Comparison of ENCODE assay signal across 9 mouse cellular contexts in the genomic region with DNA sequence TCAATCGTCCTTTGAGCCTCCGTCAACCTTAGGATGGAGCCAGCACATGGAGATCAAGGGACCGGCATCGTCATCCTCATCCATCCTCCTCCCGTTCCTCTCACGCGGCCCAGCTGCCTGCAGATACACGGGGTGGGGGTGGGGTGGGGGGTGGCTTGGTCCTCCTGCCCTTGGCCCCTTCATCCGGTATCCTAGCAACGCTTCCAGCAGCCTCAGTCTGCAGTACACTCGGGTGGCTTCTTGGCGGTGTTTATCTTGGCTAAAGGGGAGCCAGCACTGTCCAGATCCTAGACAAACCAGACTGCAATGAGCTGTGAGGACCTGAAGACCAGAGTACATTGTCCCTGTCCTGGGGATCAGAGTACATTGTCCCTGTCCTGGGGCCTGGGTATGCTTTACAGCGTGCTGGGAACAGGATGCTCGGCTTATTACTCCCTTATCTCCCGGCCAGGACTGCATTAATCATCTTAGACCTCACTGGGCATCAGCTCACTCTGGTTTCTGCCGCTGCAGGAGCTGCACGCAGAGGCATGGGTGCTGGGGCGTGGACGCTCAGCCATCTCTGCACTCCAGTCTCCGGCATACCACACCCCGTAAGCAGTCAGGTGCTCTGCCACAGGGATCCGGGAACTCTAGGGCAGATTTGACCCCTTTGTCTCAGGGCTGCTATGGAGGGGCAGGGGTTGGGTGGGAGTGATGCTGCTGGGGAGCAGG.
DNase-seq lines count a peak whose midpoint lies in the region; ATAC-seq and TF ChIP-seq lines count a peak whose summit lies in the region.
"Had no signal": no experiment of that assay in that cellular context is flagged by ENCODE, and none has a peak within 500 bp of the region (broad histone marks: within the 10 kb centered on the region; RNA-seq: fewer than 3 reads in every experiment).

No protein-coding gene starts in this region.

- no peak for TF ChIP-seq CTCF in forebrain, postnatal 0 days (IDR thresholded peaks at IDR 0.05; ENCODE audit: low read depth)

- no peaks in the 10 kb centered on the region for H3K27me3 ChIP-seq in forebrain, postnatal 0 days (ENCODE audit: insufficient read depth, low read length)
- H3K27me3 ChIP-seq in midbrain, embryonic 11.5 days (ENCODE audit: control insufficient read depth, insufficient read depth, low read length) = no peaks in the 10 kb centered on the region
- no peaks in the 10 kb centered on the region for H3K27me3 ChIP-seq in liver, embryonic 12.5 days (replicated peaks)
- H3K27me3 ChIP-seq: liver, embryonic 13.5 days had no signal

- 25% methylated on average over 22 of the region's 22 CpGs for whole genome bisulfite sequencing in forebrain, postnatal 0 days
- 17% methylated on average over 22 of the region's 22 CpGs for WGBS in midbrain, embryonic 11.5 days
- WGBS in liver, embryonic 12.5 days (ENCODE audit: insufficient replicate concordance) = 52% methylated on average over 22 of the region's 22 CpGs

- no peaks in the 10 kb centered on the region for H3K36me3 ChIP-seq in forebrain, postnatal 0 days (ENCODE audit: insufficient read depth)
- no peaks in the 10 kb centered on the region for H3K36me3 ChIP-seq in midbrain, embryonic 11.5 days (ENCODE audit: control insufficient read depth, insufficient read depth, low read length)
- H3K36me3 ChIP-seq in liver, embryonic 12.5 days = no peaks in the 10 kb centered on the region
- H3K36me3 ChIP-seq: liver, embryonic 13.5 days had no signal

- no peak overlapping the region for H3K4me3 ChIP-seq in forebrain, postnatal 0 days (ENCODE audit: low read depth, low read length)
- H3K4me3 ChIP-seq in midbrain, embryonic 11.5 days (ENCODE audit: low read depth, low read length) = no peak overlapping the region
- no peak overlapping the region for H3K4me3 ChIP-seq in liver, embryonic 12.5 days
- H3K4me3 ChIP-seq: liver, embryonic 13.5 days had no signal

- H3K9me3 ChIP-seq in forebrain, postnatal 0 days (ENCODE audit: low read length) = no peaks in the 10 kb centered on the region
- peaks cover 3% of the 10 kb centered on the region; the same call in 1 of the 2 replicates for H3K9me3 ChIP-seq in midbrain, embryonic 11.5 days (ENCODE audit: control insufficient read depth, low read length)
- peaks cover 12% of the 10 kb centered on the region for H3K9me3 ChIP-seq in liver, embryonic 12.5 days (replicated peaks)

- DNase-seq in adrenal gland, adult 2 months = peak; percentile 4
- no peak for DNase-seq in adrenal gland, postnatal 4 days (ENCODE audit: low spot score in 2 of 2)
- DNase-seq in adrenal gland, postnatal 14 days = peak; percentile 15
- DNase-seq in forebrain, postnatal 0 days = peak; percentile 56
- peak; percentile 95 for DNase-seq in midbrain, embryonic 11.5 days (ENCODE audit: low spot score, missing footprints)
- DNase-seq in thymus, postnatal 4 days = no peak
- no peak for DNase-seq in lung, adult 18-20 months
- DNase-seq: liver, embryonic 13.5 days had no signal

- peak; percentile 90 for ATAC-seq in forebrain, postnatal 0 days
- peak; percentile 91 for ATAC-seq in midbrain, embryonic 11.5 days (ENCODE audit: low FRiP score)
- no peak for ATAC-seq in liver, embryonic 12.5 days

- no peaks in the 10 kb centered on the region; the same call in 1 of the 2 replicates for H3K4me1 ChIP-seq in forebrain, postnatal 0 days (ENCODE audit: insufficient read depth)
- peaks cover 32% of the 10 kb centered on the region for H3K4me1 ChIP-seq in midbrain, embryonic 11.5 days (ENCODE audit: control insufficient read depth, insufficient read depth, low read length)
- no peaks in the 10 kb centered on the region for H3K4me1 ChIP-seq in liver, embryonic 12.5 days
- H3K4me1 ChIP-seq: liver, embryonic 13.5 days had no signal

- peak overlapping the region; percentile 40; the same call in 1 of the 2 replicates for H3K27ac ChIP-seq in forebrain, postnatal 0 days (ENCODE audit: low read depth, low read length)
- H3K27ac ChIP-seq in midbrain, embryonic 11.5 days (ENCODE audit: low read depth, low read length) = peak overlapping the region; percentile 82
- H3K27ac ChIP-seq in liver, embryonic 12.5 days = no peak overlapping the region
- H3K27ac ChIP-seq: liver, embryonic 13.5 days had no signal

- peak overlapping the region; percentile 13; the same call in 1 of the 2 replicates for H3K4me2 ChIP-seq in forebrain, postnatal 0 days (ENCODE audit: low read depth)
- H3K4me2 ChIP-seq in midbrain, embryonic 11.5 days = peak overlapping the region; percentile 32
- no peak overlapping the region for H3K4me2 ChIP-seq in liver, embryonic 12.5 days
- H3K4me2 ChIP-seq: liver, embryonic 13.5 days had no signal

- peak overlapping the region; percentile 18; the same call in 1 of the 2 replicates for H3K9ac ChIP-seq in forebrain, postnatal 0 days
- H3K9ac ChIP-seq in midbrain, embryonic 11.5 days (ENCODE audit: low read length) = peak overlapping the region; percentile 44; the same call in 1 of the 2 replicates
- H3K9ac ChIP-seq in liver, embryonic 12.5 days = no peak overlapping the region
- H3K9ac ChIP-seq: liver, embryonic 13.5 days had no signal

Comparison
In these comparisons a context has a peak if more than half of its experiments do, and no peak if none do; other contexts are left out.
1. DNase-seq: peak in adrenal gland, adult 2 months (single experiment), adrenal gland, postnatal 14 days (single experiment), forebrain, postnatal 0 days (single experiment) and midbrain, embryonic 11.5 days (single experiment); none in adrenal gland, postnatal 4 days (0 of 2), thymus, postnatal 4 days (single experiment) and lung, adult 18-20 months (0 of 2).